Mouse (Mus musculus) heart, postnatal 14 days (tissue): ENCODE measurements around the gene Slc30a4. TPM values are rescaled to one million over a fixed set of nuclear protein-coding genes. Genes with fewer than 3 reads are reported as not detected.

Experiments
- DNase-seq, 2 experiments: peaks; one replicate each; pipeline ENCODE4 v3.0.0; 2021 to 2022
- intact Hi-C: fragments of 180-260 bp; cut with DNase I; formaldehyde crosslinking; loops from one replicate; pipeline ENCODE4 v1.15.1; 2025
- long read RNA-seq, 2 experiments: library from polyadenylated mRNA; stranded (forward); transcript quantifications; one replicate each; pipeline ENCODE4 v2.0.0; 2021
- total RNA-seq, 2 experiments: library from RNA; stranded (reverse); gene quantifications; 2 replicates each; pipeline ENCODE4 v1.2.3; 2021

The Slc30a4 gene
- total RNA-seq: 10 to 100 TPM; 10.7 to 11.4 TPM
- long read RNA-seq, experiment 1, full-length matches to known transcripts: 7 of 10 reads
- long read RNA-seq, experiment 1, partial matches to known transcripts: 2 of 10 reads
- long read RNA-seq, experiment 1, other reads (novel, unspliced or antisense): 1 of 10 reads
- long read RNA-seq, experiment 2, full-length matches to known transcripts: 10 of 12 reads
- long read RNA-seq, experiment 2, partial matches to known transcripts: 1 of 12 reads
- long read RNA-seq, experiment 2, other reads (novel, unspliced or antisense): 1 of 12 reads

GRCm38 (mm10) chr2:122702181-122703036 lies at the start of gene Slc30a4:
TSS of gene Slc30a4 (minus strand) at chr2:122702663.
- intact Hi-C loops: loop anchor here (2.0 kb wide), 1 partner anchor 36 kb away; the partner anchor contains the start of gene Bloc1s6
- peak; percentile 85 to 91 for DNase-seq

DNA sequence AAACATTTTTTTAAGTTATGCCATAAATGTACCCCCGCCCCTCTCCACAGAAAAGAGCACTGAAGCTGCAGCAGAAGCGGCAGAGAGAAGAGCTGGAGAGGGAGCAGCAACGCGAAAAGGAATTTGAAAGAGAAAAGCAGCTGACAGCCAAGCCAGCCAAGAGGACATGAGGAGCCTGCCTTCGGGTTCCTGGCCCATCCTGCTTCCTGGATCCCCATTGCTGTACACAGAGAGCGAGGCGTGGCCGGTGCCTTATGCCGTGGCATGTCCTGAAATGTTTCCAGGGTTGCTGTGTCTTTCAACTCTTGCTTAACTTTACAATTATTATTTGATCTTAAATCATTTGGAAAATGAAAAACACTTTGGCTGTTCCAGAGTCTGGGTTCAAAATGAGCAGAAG lies 44.0 kb upstream of the Slc30a4 start:
- intact Hi-C loops: no loop called here
- peak; percentile 13 to 20 for DNase-seq

DNA sequence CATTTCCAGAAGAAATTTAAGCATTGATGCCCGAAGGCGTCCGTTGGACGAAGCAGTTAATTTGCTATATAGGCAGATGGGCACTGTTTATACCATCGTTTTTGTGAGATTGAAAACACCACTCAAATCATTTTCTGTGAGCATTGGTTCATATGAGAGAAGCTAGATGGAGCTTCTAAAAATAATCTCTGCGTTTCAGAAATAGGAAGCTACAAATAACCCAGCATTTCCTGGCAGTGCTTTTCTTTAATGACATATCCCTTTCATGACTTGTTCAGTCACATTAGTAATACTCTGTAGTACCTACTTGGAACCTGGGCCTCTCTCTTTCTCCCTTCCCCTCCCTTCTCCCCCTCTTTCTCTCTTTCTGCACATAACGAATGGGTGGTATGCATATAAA lies 36.6 kb upstream of the Slc30a4 start:
- intact Hi-C loops: loop anchor here (2.0 kb wide), 1 partner anchor 36 kb away; the partner anchor contains the start of gene Slc30a4
- DNase-seq: no peak

DNA sequence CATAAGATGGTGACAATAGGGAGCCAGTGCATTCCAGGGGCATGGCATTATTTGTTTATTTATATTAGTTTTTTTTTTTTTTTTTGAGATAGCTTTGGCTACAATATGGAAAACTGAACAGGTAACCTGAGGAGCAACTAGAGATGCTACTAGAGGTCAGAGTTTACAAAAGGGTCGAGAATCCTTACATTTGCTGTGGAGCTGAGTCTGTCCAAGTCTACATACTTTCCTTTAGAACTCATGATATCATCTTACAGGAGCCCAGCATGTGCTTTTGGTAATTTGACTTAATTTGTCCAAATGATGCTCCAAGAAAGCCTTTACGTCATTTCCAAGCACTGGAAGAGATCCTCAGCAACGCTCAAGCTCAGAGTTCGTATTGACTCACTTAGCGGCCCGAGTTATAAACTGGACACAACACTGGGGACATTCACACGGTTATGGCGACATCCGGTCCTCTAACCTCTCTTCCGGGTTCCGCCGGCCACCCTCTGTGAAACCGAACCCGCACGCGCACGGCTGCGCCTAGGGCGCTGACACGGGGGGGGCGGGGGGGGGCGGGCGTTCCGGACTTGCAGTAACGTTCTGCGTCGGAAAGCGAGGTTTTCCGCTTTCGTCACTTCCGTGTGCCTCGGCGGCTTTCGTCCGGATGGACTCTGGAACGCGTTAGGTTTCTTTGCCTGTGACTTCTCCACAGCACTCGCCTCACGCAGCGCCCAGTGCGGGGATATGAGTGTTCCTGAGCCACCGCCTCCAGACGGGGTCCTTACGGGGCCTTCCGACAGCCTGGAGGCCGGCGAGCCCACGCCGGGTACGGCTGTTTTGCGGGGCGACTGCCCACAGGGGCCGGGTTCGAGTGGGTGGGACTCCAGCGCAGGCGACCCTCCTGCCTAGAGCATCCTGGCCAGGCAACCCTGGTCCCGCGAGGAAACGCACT lies 35.7 kb upstream of the Slc30a4 start, which contains the start of gene Bloc1s6:
Gene Bloc1s6, plus strand, starts transcription at position 610 of the 937 bp plus-strand sequence.
- peak; percentile 84 to 93 for DNase-seq
- intact Hi-C loops: loop anchor here (2.0 kb wide), 1 partner anchor 35 kb away; the partner anchor contains the start of gene Slc30a4

GRCm38 (mm10) chr2:122731456-122731855 lies 29.0 kb upstream of the Slc30a4 start:
- intact Hi-C loops: no loop called here
- no peak for DNase-seq

DNA sequence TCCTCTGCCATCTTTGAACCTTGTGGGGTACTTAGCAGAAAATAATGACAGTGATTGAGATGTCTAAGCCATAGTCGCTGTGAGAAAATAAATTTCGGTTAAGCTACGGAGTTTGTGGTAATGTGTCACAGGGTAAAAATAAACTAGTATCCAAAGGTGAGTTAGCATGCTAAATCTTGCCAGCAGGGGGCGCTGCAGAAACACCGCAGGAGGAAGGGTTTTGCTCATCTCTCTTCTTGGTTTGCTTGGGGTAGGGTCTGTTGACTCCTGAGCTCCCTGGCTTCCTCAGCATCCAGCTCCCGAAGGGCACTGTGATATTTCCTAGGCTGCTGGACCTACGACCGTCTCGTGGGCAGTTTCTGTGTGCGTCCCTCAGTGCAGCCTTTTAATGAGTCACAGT lies 23.1 kb upstream of the Slc30a4 start:
- intact Hi-C loops: loop anchor here (1.0 kb wide), 1 partner anchor 27 kb away; no protein-coding TSS in a partner anchor
- DNase-seq: peak; percentile 38 to 51

GRCm38 (mm10) chr2:122720564-122720963 lies 18.1 kb upstream of the Slc30a4 start:
- intact Hi-C loops: no loop called here
- DNase-seq: no peak

DNA sequence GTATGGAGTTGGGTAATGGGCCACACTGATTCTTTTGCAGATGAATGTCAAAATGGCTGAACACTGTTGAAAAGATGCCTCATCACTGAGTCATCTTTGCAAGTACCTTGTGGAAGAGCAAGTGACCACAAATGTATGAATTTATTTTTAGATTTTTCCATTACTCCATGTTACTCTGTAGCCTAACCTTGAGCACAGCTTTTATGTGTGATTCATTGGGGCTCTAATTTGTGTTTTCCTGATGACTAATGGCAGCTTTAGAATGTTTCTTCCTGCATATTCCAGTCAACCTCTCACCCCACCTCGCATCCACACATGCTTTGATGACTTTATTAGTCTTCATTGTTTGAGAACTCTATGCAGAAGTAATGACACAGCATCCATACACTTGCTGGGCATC lies 16.8 kb upstream of the Slc30a4 start:
- intact Hi-C loops: no loop called here
- no peak for DNase-seq

- intact Hi-C loops: no loop called here
- no peak for DNase-seq
Observed at GRCm38 (mm10) chr2:122716301-122716842, 13.9 kb upstream of the Slc30a4 start.

- intact Hi-C loops: no loop called here
- no peak for DNase-seq
Observed at GRCm38 (mm10) chr2:122715148-122715692, 12.8 kb upstream of the Slc30a4 start.

DNA sequence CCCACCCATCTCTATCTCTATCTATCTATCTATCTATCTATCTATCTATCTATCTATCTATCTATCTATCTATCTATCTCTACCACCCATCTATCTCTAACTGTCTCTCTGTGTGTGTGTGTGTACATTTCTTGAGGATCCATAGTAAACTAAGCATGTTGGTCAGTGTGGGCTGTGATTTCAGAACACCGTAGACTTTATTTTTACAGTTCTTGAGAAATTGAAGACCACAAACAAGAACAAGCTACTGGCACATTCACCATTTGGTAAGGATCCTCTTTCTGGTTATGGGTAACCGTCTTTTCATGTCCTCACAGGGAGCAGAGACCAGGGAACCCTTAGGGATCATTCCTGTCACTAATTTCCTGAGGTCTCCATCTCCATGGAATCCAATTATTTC lies 10.4 kb upstream of the Slc30a4 start:
- intact Hi-C loops: no loop called here
- no peak for DNase-seq

DNA sequence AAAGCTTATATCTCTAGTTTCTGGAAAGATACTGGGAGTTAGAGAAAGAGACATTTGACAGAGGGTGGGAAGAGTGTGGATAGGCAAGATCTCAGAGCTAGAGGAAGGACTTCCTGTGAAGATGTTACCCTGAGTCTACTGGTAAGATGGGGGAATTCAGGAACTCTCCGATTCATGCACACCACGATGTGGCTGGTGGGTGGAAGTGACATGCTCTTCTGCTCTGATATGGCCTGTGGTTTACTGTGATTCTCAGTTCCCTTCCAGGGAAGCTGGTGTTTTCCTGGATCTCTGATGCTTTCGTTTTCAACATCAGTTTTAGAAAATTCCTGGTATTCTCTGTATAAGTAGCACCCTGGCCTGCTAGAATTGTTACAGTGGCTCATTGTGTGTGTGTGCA lies 9.4 kb upstream of the Slc30a4 start:
- DNase-seq: no peak
- intact Hi-C loops: no loop called here

DNA sequence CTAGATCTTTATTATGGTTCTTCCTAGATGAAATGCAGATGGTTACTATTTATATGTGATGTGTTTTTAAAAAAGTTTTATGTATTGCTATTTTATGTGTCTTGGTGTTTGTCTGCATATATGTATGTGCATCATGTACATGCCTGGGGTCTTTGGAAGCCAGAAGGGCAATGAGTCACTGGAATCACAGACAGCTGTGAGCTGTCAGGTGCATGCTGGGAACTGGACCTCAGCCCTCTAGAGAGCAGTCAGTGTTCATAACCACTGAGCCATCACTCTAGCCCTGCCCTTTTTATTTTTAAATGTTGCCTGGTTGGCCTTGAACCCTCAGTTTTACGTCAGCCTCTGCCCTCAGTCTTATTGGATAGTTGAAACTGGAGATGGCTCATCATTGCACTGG lies 6.7 kb upstream of the Slc30a4 start:
- intact Hi-C loops: no loop called here
- no peak for DNase-seq

GRCm38 (mm10) chr2:122708080-122708479 lies 5.6 kb upstream of the Slc30a4 start:
- DNase-seq: no peak
- intact Hi-C loops: no loop called here

GRCm38 (mm10) chr2:122704572-122704971 lies 2.1 kb upstream of the Slc30a4 start:
- DNase-seq: no peak
- intact Hi-C loops: no loop called here

- intact Hi-C loops: loop anchor here (2.0 kb wide), 1 partner anchor 37 kb away; the partner anchor contains the start of gene Bloc1s6
- DNase-seq: no peak
Observed at GRCm38 (mm10) chr2:122701871-122702180, 637 bp downstream of the Slc30a4 start.

GRCm38 (mm10) chr2:122701012-122701411 lies 1.5 kb downstream of the Slc30a4 start:
- intact Hi-C loops: no loop called here

GRCm38 (mm10) chr2:122697526-122697925 lies 4.9 kb downstream of the Slc30a4 start:
- intact Hi-C loops: no loop called here
- no peak for DNase-seq

More at GRCm38 (mm10) chr2:122701012-122701411, 1.5 kb downstream of the Slc30a4 start:
- no peak for DNase-seq

- DNase-seq: no peak
- intact Hi-C loops: no loop called here
Observed at GRCm38 (mm10) chr2:122686665-122687064, 15.8 kb downstream of the Slc30a4 start.

DNA sequence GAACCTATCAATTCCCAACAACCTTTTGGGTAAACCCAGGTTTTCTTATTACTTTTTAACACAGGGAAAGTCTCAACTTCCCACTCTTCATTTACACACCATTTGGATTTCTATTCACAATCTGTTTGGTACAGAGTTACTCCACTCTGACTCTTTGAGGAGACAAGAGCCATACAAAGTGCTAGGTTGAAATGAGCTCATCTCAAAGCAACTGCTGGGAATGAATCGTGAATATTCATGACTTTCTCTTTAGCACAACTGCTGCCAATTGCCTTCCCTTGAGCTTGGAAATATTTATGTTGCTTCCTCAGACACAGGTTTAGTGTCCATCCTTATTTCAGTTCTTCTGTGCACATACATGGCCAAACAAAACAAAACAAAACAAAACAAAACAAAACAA lies 18.8 kb downstream of the Slc30a4 start:
- no peak for DNase-seq
- intact Hi-C loops: no loop called here
